Mouse (Mus musculus): ENCODE data around the gene Mbtps2. TPM values are rescaled to one million over a fixed set of nuclear protein-coding genes. Genes with fewer than 3 reads are reported as not detected.

Mbtps2 gene
- polyA plus RNA-seq, 1 experiment: 59.8 TPM

DNA sequence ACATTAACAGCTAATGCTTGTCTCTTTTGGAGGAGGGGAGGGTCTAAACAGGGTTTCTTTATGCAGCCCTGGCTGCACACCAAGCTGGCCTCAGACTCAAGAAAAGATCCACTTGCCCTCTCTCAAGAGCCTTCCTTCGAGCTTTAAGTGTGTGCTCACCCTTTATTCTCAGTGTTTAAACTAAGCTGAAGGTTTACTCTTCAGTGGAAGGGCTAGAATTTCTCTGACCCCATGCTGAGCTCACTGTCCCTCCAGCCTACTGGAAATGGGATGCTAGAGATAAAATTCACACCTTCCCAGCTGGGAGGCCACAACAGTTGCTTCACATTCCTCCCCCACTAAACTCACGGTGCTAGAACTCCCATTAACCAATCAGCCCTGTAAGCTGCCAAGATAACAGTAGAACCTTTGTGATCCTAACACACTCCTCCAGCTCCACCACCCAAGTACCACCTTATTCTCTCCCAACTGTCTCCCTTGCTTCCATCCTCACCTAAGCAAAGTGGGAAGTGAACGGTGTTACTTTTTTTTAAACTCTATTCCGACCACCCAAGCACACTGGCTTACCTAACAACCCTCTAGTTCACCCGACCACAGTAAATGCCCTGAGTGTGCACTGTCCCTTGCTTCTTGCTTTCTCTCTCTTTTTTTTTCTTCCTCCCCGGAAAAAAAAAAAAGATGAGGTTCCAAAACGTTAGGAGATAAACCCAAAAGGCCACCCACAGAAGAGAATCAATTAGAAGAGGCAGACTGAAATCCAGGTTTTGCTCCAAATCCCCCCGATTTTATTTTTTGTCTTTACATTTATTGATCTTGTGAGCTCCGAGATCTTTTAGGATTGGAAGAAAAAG lies 108.4 kb downstream of the Mbtps2 start:
- peak overlapping the region; percentile 91 for H3K9ac ChIP-seq (ENCODE audit: low read depth, poor library complexity, severe bottlenecking)
- no peaks in the 10 kb centered on the region for H3K27me3 ChIP-seq (ENCODE audit: control insufficient read depth, insufficient read depth, low read length, poor library complexity, severe bottlenecking)

DNA sequence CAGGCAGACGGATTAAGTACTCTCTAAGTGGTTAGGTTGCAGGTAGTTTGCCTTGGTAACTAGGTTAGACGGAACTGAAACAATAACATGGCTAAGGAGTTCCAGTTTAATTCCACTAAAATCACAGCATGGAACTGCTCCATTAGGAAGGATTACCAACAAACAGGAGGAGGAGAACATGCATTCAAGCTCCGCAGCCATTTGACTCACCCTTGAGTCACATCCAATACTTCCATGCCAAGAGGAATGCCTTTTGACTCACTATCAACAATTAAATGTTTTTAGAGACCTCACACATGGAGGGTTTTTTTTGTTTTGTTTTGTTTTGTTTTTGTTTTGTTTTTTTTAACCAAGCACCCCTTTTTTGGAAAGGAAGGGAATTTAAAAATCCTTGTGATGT lies 109.7 kb downstream of the Mbtps2 start:
- no peak overlapping the region for H3K4me3 ChIP-seq (ENCODE audit: low read depth, low read length)
- no peak for TF ChIP-seq EP300 (IDR thresholded peaks at IDR 0.05; ENCODE audit: insufficient read depth, low read depth, low read length)
- no peak for TF ChIP-seq POLR2A (IDR thresholded peaks at IDR 0.05; ENCODE audit: insufficient read depth, low read length)
- TF ChIP-seq CTCF (IDR thresholded peaks at IDR 0.05; ENCODE audit: low read depth, low read length): no peak
- no peak overlapping the region for H3K27ac ChIP-seq (ENCODE audit: insufficient read depth, low read length)
- H3K4me1 ChIP-seq (ENCODE audit: control insufficient read depth, insufficient read depth, low read length): no peaks in the 10 kb centered on the region
- H3K27me3 ChIP-seq (ENCODE audit: control insufficient read depth, insufficient read depth, low read length, poor library complexity, severe bottlenecking): no peaks in the 10 kb centered on the region
- H3K9me3 ChIP-seq (replicated peaks; ENCODE audit: control insufficient read depth, insufficient read depth, low read length, poor library complexity, severe bottlenecking): no peaks in the 10 kb centered on the region
- no peaks in the 10 kb centered on the region for H3K36me3 ChIP-seq (ENCODE audit: control insufficient read depth, insufficient read depth, low read length, poor library complexity, severe bottlenecking)
- no peak overlapping the region for H3K9ac ChIP-seq (ENCODE audit: low read depth, poor library complexity, severe bottlenecking)

More for the DNA sequence above, 108.4 kb downstream of the Mbtps2 start:
- Histone ChIP-seq H3K27ac (ENCODE audit: insufficient read depth, low read length) (no peak overlapping the region; the same call in 1 of the 2 replicates), H3K4me1 (ENCODE audit: control insufficient read depth, insufficient read depth, low read length) (no peaks in the 10 kb centered on the region), H3K9me3 (replicated peaks; ENCODE audit: control insufficient read depth, insufficient read depth, low read length, poor library complexity, severe bottlenecking) (no peaks in the 10 kb centered on the region), H3K4me3 (ENCODE audit: low read depth, low read length) (peak overlapping the region; percentile 72), H3K36me3 (ENCODE audit: control insufficient read depth, insufficient read depth, low read length, poor library complexity, severe bottlenecking) (no peaks in the 10 kb centered on the region)
- TF ChIP-seq CTCF (IDR thresholded peaks at IDR 0.05; ENCODE audit: low read depth, low read length) (no peak), POLR2A (IDR thresholded peaks at IDR 0.05; ENCODE audit: insufficient read depth, low read length) (no peak), EP300 (IDR thresholded peaks at IDR 0.05; ENCODE audit: insufficient read depth, low read depth, low read length) (no peak)

- Histone ChIP-seq H3K4me3 (ENCODE audit: low read depth, low read length) (no peak overlapping the region), H3K27ac (ENCODE audit: insufficient read depth, low read length) (no peak overlapping the region), H3K9me3 (replicated peaks; ENCODE audit: control insufficient read depth, insufficient read depth, low read length, poor library complexity, severe bottlenecking) (no peaks in the 10 kb centered on the region), H3K9ac (ENCODE audit: low read depth, poor library complexity, severe bottlenecking) (no peak overlapping the region), H3K4me1 (ENCODE audit: control insufficient read depth, insufficient read depth, low read length) (no peaks in the 10 kb centered on the region), H3K27me3 (ENCODE audit: control insufficient read depth, insufficient read depth, low read length, poor library complexity, severe bottlenecking) (no peaks in the 10 kb centered on the region), H3K36me3 (ENCODE audit: control insufficient read depth, insufficient read depth, low read length, poor library complexity, severe bottlenecking) (no peaks in the 10 kb centered on the region)
- no peak for TF ChIP-seq POLR2A (IDR thresholded peaks at IDR 0.05; ENCODE audit: insufficient read depth, low read length)
These were observed 111.8 kb downstream of the Mbtps2 start for GRCm38 (mm10) chrX:157486765-157487164.

Other genes with a start within 250 kb of the Mbtps2 start
- gene Phex, start 183.4 kb downstream of the Mbtps2 start, polyA plus RNA-seq (2011; ENCODE audit: insufficient read depth, insufficient read length, low read depth, missing spikeins): 0.11 and 0.39 TPM in 2 replicates
- 95.5 and 98.7 TPM in 2 replicates for gene Sms, start 106.4 kb downstream of the Mbtps2 start, polyA plus RNA-seq (2011; ENCODE audit: insufficient read depth, insufficient read length, low read depth, missing spikeins)
- 4.4 and 5.5 TPM in 2 replicates for gene Yy2, start 29.7 kb downstream of the Mbtps2 start, polyA plus RNA-seq (2011; ENCODE audit: insufficient read depth, insufficient read length, low read depth, missing spikeins)
- not detected in 2 replicates for gene Smpx, start 100.2 kb upstream of the Mbtps2 start, polyA plus RNA-seq (2011; ENCODE audit: insufficient read depth, insufficient read length, low read depth, missing spikeins)
- gene Klhl34, start 219.7 kb upstream of the Mbtps2 start, polyA plus RNA-seq (2011; ENCODE audit: insufficient read depth, insufficient read length, low read depth, missing spikeins): not detected in 2 replicates

Measured in ES-Bruce4 (cell line).